Mouse (Mus musculus) adrenal gland, adult 10 weeks (tissue): ENCODE measurements around the gene Lats1. TPM values are rescaled to one million over a fixed set of nuclear protein-coding genes. Genes with fewer than 3 reads are reported as not detected.

Source experiments
- polyA plus RNA-seq: library from polyadenylated mRNA; stranded (reverse); fragments of 350-450 nt; fragmentation: Illumina TruSeq; extraction: RNeasy Lipid Tissue Mini Kit (QIAGEN cat#74804); gene quantifications from one replicate; pipeline ENCODE4 v1.2.3, GENCODE M21; 2014; ENCODE audit warnings: low read depth, low replicate concordance

Lats1 gene
- polyA plus RNA-seq = 77.4 TPM

DNA sequence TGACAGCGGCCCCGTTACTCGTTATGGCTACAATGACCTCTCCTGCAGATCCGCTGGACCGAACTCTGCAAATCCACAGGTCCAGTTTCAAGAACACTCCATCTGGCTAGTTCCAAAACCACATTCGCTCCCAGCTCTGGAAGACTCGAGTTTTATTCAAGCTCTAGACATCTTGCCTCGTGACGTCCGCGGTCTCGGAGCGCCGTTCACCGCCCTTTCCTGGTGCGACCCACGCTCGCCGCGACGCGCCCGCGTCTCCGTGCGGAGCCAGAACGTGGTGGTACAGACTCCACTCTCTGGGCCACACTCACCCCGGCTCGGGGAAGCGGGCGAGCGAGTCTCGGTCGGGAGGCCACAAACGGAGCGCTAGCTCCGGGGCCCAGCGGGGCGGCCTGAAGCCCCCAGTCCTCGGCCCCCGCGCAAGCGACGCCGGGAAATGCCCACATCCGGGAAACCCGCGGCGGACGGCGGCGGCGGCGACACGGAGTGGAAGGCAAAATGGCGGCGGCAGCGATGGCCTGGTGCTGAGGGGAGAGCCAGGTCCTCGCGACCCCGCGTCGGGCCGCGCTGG is at the start of gene Lats1, which contains the start of gene Pcmt1:
Gene Lats1, plus strand, starts transcription at position 484 of the 571 bp plus-strand sequence.
Gene Pcmt1, minus strand, starts transcription at position 406 of the 571 bp plus-strand sequence.

DNA sequence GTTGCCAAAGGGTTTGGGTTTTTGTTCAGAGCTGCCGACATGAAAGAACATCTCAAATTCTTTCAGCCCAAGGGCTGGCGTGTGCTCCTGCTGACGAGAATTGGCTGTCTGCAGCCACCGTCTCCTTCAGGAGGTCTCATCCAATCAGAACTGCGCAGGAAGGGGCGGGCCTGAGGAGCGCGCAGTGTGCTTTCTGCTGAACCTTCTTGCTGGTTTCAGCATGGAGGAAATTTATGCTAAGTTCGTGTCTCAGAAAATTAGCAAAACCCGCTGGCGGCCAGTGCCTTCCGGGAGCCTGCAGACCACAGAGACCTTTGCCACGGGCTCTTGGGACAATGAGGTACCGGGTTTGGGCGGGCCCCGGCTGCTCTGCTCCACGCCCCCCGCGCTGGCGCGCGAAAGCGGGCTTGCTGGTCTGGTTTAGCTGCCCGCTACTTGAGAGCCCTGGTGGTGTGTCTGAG is 13.6 kb upstream of the Lats1 start, which contains the start of gene Nup43:
Gene Nup43, plus strand, starts transcription at position 162 of the 461 bp plus-strand sequence.

DNA sequence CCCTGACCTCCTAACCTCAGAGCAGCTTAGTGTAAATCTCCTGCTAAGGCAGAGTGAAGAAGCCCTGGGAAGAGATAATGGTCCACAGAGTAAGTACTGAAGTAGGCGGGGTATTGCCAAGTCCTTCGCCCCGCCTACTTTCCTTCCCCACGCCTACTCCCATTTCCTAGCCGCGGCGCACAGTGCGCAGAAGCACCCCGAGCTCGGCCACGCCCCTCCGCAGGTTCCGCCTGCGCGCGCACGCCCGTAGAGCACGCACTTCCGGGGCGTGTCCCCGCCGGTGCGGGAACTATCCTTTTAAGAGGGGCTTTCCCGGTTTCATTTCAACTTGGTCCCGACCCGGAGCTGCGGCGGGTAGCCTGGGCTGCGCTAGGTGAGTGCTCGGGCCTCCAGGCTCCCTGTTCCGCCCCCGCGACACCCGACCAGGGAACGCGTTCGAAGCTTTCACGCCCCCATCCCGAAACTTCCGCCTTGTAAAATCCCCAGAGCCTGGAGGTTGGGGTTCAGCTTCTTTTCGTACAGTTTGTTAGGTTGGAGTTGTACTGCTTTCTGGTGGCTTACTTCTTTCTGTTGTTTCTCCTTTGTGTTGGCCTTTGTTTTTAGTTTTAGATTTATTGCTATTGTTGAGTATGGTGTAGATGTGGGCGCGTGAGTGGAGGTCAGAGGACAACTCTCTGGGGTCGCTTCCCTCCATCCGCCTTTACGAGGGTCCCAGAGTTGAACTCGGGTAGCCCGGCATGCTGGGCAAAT is 44.9 kb downstream of the Lats1 start, which contains the start of gene Katna1:
Gene Katna1, plus strand, starts transcription at position 250 of the 750 bp plus-strand sequence.

Other genes starting within 250 kb of the Lats1 start
- gene Ulbp1, start 207.6 kb upstream of the Lats1 start, polyA plus RNA-seq = 8.4 TPM
- gene Lrp11, start 91.4 kb upstream of the Lats1 start, polyA plus RNA-seq = 36.9 TPM
- gene Nup43, start 13.7 kb upstream of the Lats1 start, polyA plus RNA-seq = 13.9 TPM
- gene Pcmt1, start 78 bp upstream of the Lats1 start, polyA plus RNA-seq = 101 TPM
- 48.1 TPM for gene Katna1, start 44.8 kb downstream of the Lats1 start, polyA plus RNA-seq
- gene Ginm1, start 111.6 kb downstream of the Lats1 start, polyA plus RNA-seq = 1,338 TPM
- gene Ppil4, start 111.7 kb downstream of the Lats1 start, polyA plus RNA-seq = 93.1 TPM
- 0.35 TPM for gene Zc3h12d, start 151.3 kb downstream of the Lats1 start, polyA plus RNA-seq